Mouse (Mus musculus) heart, postnatal 0 days (tissue): Measurements from ENCODE around the gene Snx9.

Experiments
- CTCF ChIP-seq: IDR thresholded peaks from 2 replicates; pipeline ENCODE4 v1.5.1; 2016; ENCODE audit warnings: antibody characterized with exemption, control low read depth, low read depth
- EP300 ChIP-seq: IDR thresholded peaks from 2 replicates; pipeline ENCODE4 v1.6.1; 2016; ENCODE audit warnings: antibody characterized with exemption, low read depth

DNA sequence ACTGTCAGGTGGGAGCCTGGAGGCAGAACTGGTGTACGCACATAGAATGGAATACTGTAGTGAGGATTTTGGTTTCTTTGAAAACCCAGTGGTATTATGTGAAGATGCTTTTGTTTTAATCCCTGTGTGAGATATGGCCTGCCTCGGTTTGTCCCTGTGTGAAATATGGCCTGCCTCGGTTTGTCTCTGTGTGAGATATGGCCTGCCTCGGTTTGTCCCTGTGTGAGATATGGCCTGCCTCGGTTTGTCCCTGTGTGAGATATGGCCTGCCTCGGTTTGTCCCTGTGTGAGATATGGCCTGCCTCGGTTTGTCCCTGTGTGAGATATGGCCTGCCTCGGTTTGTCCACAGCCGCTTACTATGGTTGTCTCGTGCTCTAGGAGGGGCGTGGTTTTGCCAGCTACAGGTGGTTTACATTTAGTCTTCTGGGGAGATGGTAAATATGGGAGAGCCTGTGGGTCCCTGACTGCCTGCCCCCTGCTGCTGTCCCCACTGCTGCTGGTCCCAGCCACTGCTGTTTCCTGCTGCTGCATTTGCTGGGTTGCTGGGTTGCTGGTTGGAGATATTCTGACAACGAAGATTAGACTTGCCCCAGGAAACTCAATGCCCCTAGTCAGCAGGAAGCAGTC lies 48.9 kb upstream of the Snx9 start:
- TF ChIP-seq EP300, result no peak
- no peak for TF ChIP-seq CTCF
